Mouse (Mus musculus) C2C12 (cell line): ENCODE data around the gene Cmtm4.

Experiments
- CEBPB ChIP-seq: IDR thresholded peaks from one replicate; pipeline ENCODE4 v1.6.1; 2011; ENCODE audit warnings: low read depth, mild to moderate bottlenecking, control low read depth, moderate library complexity
- CTCF ChIP-seq: IDR thresholded peaks from one replicate; pipeline ENCODE4 v1.5.1; 2011; ENCODE audit not compliant: control insufficient read depth, insufficient read depth, insufficient read length
- MAX ChIP-seq: IDR thresholded peaks from one replicate; pipeline ENCODE4 v1.6.1; 2011; ENCODE audit warnings: mild to moderate bottlenecking, control low read depth
- USF1 ChIP-seq: IDR thresholded peaks from one replicate; pipeline ENCODE4 v1.6.1; 2011; ENCODE audit warnings: low read depth, mild to moderate bottlenecking, control low read depth, moderate library complexity

GRCm38 (mm10) chr8:104411972-104412371, 16.4 kb upstream of the Cmtm4 start:
- TF ChIP-seq USF1 = no peak
- TF ChIP-seq CTCF = no peak
- TF ChIP-seq MAX = no peak
- no peak for TF ChIP-seq CEBPB
